Mouse (Mus musculus) C2C12 (cell line): Measurements from ENCODE around the gene Tulp4. TPM values are rescaled to one million over a fixed set of nuclear protein-coding genes. Genes with fewer than 3 reads are reported as not detected.

ENCODE experiments used
- H3K27me3 ChIP-seq: one replicate; pipeline ENCODE4 v1.6.1; 2011; ENCODE audit not compliant: control insufficient read depth, insufficient read depth, insufficient read length
- H3K36me3 ChIP-seq: one replicate; pipeline ENCODE4 v1.6.1; 2011; ENCODE audit not compliant: control insufficient read depth, insufficient read depth
- H3K4me3 ChIP-seq: one replicate; pipeline ENCODE4 v1.5.1; 2011; ENCODE audit warnings: mild to moderate bottlenecking, control low read depth; ENCODE audit not compliant: poor library complexity, insufficient read depth, severe bottlenecking
- H3K79me2 ChIP-seq: one replicate; pipeline ENCODE4 v1.6.1; 2011; ENCODE audit not compliant: control insufficient read depth, insufficient read depth
- H3K79me3 ChIP-seq: one replicate; pipeline ENCODE4 v1.6.1; 2011; ENCODE audit warnings: low read depth, control low read depth
- H3ac ChIP-seq: one replicate; pipeline ENCODE3; 2011; ENCODE audit warnings: low read depth; ENCODE audit not compliant: control insufficient read depth, insufficient read length
- CEBPB ChIP-seq: IDR thresholded peaks from one replicate; pipeline ENCODE4 v1.6.1; 2011; ENCODE audit warnings: low read depth, mild to moderate bottlenecking, control low read depth, moderate library complexity
- CTCF ChIP-seq: IDR thresholded peaks from one replicate; pipeline ENCODE4 v1.5.1; 2011; ENCODE audit not compliant: control insufficient read depth, insufficient read depth, insufficient read length
- FOSL1 ChIP-seq: IDR thresholded peaks from one replicate; pipeline ENCODE4 v1.8.0; 2011; ENCODE audit warnings: mild to moderate bottlenecking, low read length; ENCODE audit not compliant: poor library complexity, insufficient read depth, severe bottlenecking
- MAX ChIP-seq: IDR thresholded peaks from one replicate; pipeline ENCODE4 v1.6.1; 2011; ENCODE audit warnings: mild to moderate bottlenecking, control low read depth
- MYOD1 ChIP-seq: IDR thresholded peaks from one replicate; pipeline ENCODE4 v1.6.1; 2011; ENCODE audit warnings: low read depth; ENCODE audit not compliant: control insufficient read depth, insufficient read length
- MYOG ChIP-seq: IDR thresholded peaks from one replicate; pipeline ENCODE4 v1.6.1; 2011; ENCODE audit not compliant: control insufficient read depth, insufficient read length; ENCODE audit errors: extremely low read depth
- USF1 ChIP-seq: IDR thresholded peaks from one replicate; pipeline ENCODE4 v1.6.1; 2011; ENCODE audit warnings: low read depth, mild to moderate bottlenecking, control low read depth, moderate library complexity
- polyA plus RNA-seq: library from polyadenylated mRNA; unstranded; fragments of >200 nt; fragmentation: generic; extraction: Trizol; gene quantifications from one replicate; pipeline ENCODE4 v1.2.1, GENCODE M21; 2012; ENCODE audit warnings: missing spikeins

Gene Tulp4
- polyA plus RNA-seq, 1 experiment: 58.1 TPM

- H3ac ChIP-seq: no peak overlapping the region
- H3K36me3 ChIP-seq: peaks cover 68% of the 10 kb centered on the region
- no peak overlapping the region for H3K4me3 ChIP-seq
- no peaks in the 10 kb centered on the region for H3K27me3 ChIP-seq
- peaks cover 84% of the 10 kb centered on the region for H3K79me3 ChIP-seq
- H3K79me2 ChIP-seq: peaks cover 93% of the 10 kb centered on the region
- TF ChIP-seq FOSL1: peak; percentile 2
- no peak for TF ChIP-seq CEBPB
Measured at GRCm38 (mm10) chr17:6117148-6117725, 11.0 kb downstream of the Tulp4 start.

- H3K36me3 ChIP-seq: peaks cover 68% of the 10 kb centered on the region
- H3ac ChIP-seq: no peak overlapping the region
- no peak overlapping the region for H3K4me3 ChIP-seq
- no peak for TF ChIP-seq MYOG
- no peak for TF ChIP-seq MYOD1
- TF ChIP-seq FOSL1: no peak
- no peak for TF ChIP-seq CTCF
- peaks cover 93% of the 10 kb centered on the region for H3K79me2 ChIP-seq
- peaks cover 80% of the 10 kb centered on the region for H3K79me3 ChIP-seq
- H3K27me3 ChIP-seq: no peaks in the 10 kb centered on the region
Measured at GRCm38 (mm10) chr17:6117917-6118316, 11.7 kb downstream of the Tulp4 start.

DNA sequence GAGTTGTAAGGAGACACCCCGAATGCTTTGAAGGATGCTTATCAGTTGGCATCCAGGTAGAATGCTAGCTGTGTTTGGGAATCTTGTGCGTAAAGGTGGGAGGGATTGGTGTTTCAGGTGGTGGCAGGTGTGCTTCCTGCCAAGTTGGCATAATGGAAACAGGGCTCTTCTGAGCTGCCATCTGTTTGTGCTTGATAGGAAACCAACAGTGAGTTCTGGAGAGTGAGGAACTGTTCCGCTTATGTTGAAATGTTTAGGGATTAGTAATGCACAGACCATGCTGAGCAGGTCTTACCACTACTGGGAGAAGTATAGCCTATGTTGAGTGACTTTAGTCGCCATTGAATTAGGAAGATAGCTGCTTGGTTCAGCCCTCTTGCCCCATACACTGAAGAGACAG is 12.6 kb downstream of the Tulp4 start:
- Histone ChIP-seq H3K4me3 (no peak overlapping the region), H3K79me3 (peaks cover 79% of the 10 kb centered on the region), H3ac (no peak overlapping the region), H3K27me3 (no peaks in the 10 kb centered on the region), H3K36me3 (peaks cover 68% of the 10 kb centered on the region), H3K79me2 (peaks cover 93% of the 10 kb centered on the region)
- TF ChIP-seq USF1 (no peak), MYOG (no peak), CEBPB (no peak), MYOD1 (no peak), FOSL1 (no peak), MAX (no peak), CTCF (no peak)

- Histone ChIP-seq H3K79me3 (peaks cover 61% of the 10 kb centered on the region), H3K27me3 (no peaks in the 10 kb centered on the region), H3K79me2 (peaks cover 93% of the 10 kb centered on the region), H3K4me3 (no peak overlapping the region), H3ac (no peak overlapping the region), H3K36me3 (peaks cover 53% of the 10 kb centered on the region)
- TF ChIP-seq CTCF: no peak
- TF ChIP-seq FOSL1: no peak
- no peak for TF ChIP-seq MAX
- no peak for TF ChIP-seq CEBPB
- TF ChIP-seq MYOG: no peak
- TF ChIP-seq USF1: no peak
- no peak for TF ChIP-seq MYOD1
Measured at GRCm38 (mm10) chr17:6123776-6124175, 17.5 kb downstream of the Tulp4 start.

GRCm38 (mm10) chr17:6125441-6125840 is 19.2 kb downstream of the Tulp4 start:
- TF ChIP-seq CEBPB: no peak
- TF ChIP-seq FOSL1: no peak
- TF ChIP-seq USF1: no peak
- no peak for TF ChIP-seq MYOD1
- no peak for TF ChIP-seq MAX
- no peak for TF ChIP-seq MYOG
- TF ChIP-seq CTCF: no peak
- no peak overlapping the region for H3ac ChIP-seq
- H3K36me3 ChIP-seq: peaks cover 40% of the 10 kb centered on the region
- H3K79me3 ChIP-seq: peaks cover 59% of the 10 kb centered on the region
- peaks cover 93% of the 10 kb centered on the region for H3K79me2 ChIP-seq
- no peak overlapping the region for H3K4me3 ChIP-seq
- no peaks in the 10 kb centered on the region for H3K27me3 ChIP-seq

GRCm38 (mm10) chr17:6128039-6128438 is 21.8 kb downstream of the Tulp4 start:
- Histone ChIP-seq H3K79me3 (peaks cover 55% of the 10 kb centered on the region), H3K4me3 (no peak overlapping the region), H3K79me2 (peaks cover 92% of the 10 kb centered on the region), H3K27me3 (no peaks in the 10 kb centered on the region), H3ac (no peak overlapping the region), H3K36me3 (peaks cover 31% of the 10 kb centered on the region)
- TF ChIP-seq CEBPB: no peak
- TF ChIP-seq CTCF: no peak
- TF ChIP-seq USF1: no peak
- TF ChIP-seq FOSL1: no peak
- TF ChIP-seq MYOD1: no peak
- TF ChIP-seq MAX: no peak
- TF ChIP-seq MYOG: no peak
